Mouse (Mus musculus) CD4-positive, CD25-positive, alpha-beta regulatory T cell, adult 2 months (primary cell): Measurements from ENCODE around the gene Esp15.
"Not testable (repeated sequence)": the region's sequence is repeated elsewhere in the genome, so short reads cannot be mapped to it uniquely, and the experiment has no call there.

Experiments used
- DNase-seq: peaks from one replicate; pipeline ENCODE4 v3.0.0-alpha.2; 2012; ENCODE audit warnings: low read depth, low spot score

Esp15 gene

GRCm38 (mm10) chr17:39640654-39641053, at the start of gene Esp15:
Esp15 (plus strand) TSS chr17:39640954.
- not testable (repeated sequence) for DNase-seq

- DNase-seq = no peak
Measured at GRCm38 (mm10) chr17:39591550-39591949, 49.2 kb upstream of the Esp15 start.
